Mouse (Mus musculus) heart, adult 2 months (tissue): ENCODE measurements around the gene Gk2.

Experiments
- CTCF ChIP-seq: fragments of 200-600 bp; IDR thresholded peaks from 2 replicates; pipeline ENCODE4 v1.8.1; 2022; ENCODE audit warnings: antibody characterized with exemption, mild to moderate bottlenecking, moderate library complexity
- EP300 ChIP-seq: fragments of 200-500 bp; IDR thresholded peaks from 2 replicates; pipeline ENCODE4 v1.6.1; 2011; ENCODE audit warnings: low read depth, low read length, control low read depth; ENCODE audit not compliant: insufficient read depth
- POLR2A ChIP-seq: fragments of 200-500 bp; IDR thresholded peaks from 2 replicates; pipeline ENCODE4 v1.6.1; 2011; ENCODE audit warnings: mild to moderate bottlenecking, low read depth, low read length, control low read depth; ENCODE audit not compliant: insufficient read depth

- TF ChIP-seq CTCF (no peak), POLR2A (no peak), EP300 (no peak)
These were observed 9.1 kb upstream of the Gk2 start for GRCm38 (mm10) chr5:97465956-97466355.
